Mouse (Mus musculus) cerebellum, adult 2 months (tissue): ENCODE measurements at regions not wholly inside any gene's neighbourhood (a gene's known extent, or its start where the extent isn't known, plus 50 kb on each side); places are given as distances from the start of the nearest gene placed in this dataset.

ENCODE experiments used
- CTCF ChIP-seq: fragments of 200-500 bp; IDR thresholded peaks from 2 replicates; pipeline ENCODE4 v1.5.1; 2011; ENCODE audit warnings: low read depth, mild to moderate bottlenecking, control low read depth, low read length, moderate library complexity, borderline replicate concordance; ENCODE audit not compliant: insufficient read depth
- POLR2A ChIP-seq: fragments of 200-500 bp; IDR thresholded peaks from 2 replicates; pipeline ENCODE4 v1.6.1; 2011; ENCODE audit warnings: low read length, control low read depth, borderline replicate concordance; ENCODE audit not compliant: insufficient read depth

GRCm38 (mm10) chr3:17238407-17238806 is 709.8 kb upstream of the Cypt12 start:
- TF ChIP-seq CTCF, result no peak
- no peak for TF ChIP-seq POLR2A
